Mouse (Mus musculus) brain, embryonic 18.5 days (tissue): ENCODE data around the gene Lrrc2.

Experiments
- DNase-seq: peaks from one replicate; pipeline ENCODE4 v3.0.0-alpha.2; 2012; ENCODE audit warnings: low read depth, low spot score

Lrrc2 gene

DNA sequence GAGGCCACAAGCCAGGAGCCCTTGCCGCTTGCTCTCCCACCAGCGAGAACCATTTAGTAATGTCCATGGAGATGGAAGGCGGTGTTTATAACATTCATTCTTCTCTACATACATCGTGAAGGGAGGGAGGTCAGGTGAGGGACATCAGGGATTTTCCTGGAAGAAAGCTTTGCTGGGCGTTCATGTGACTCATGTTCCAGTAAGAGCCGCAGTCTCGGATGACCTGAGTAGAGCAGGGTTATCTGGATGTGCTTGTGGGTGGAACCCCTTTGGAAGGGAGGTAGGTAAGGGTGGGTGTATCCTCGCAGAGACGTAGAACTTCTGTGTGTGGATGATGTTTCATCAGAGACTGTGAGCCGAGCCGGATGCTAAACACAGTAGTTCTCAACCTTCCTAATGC, at the start of gene Lrrc2:
Gene Lrrc2, plus strand, starts transcription at position 149 of the 400 bp plus-strand sequence.
- DNase-seq: no peak

DNA sequence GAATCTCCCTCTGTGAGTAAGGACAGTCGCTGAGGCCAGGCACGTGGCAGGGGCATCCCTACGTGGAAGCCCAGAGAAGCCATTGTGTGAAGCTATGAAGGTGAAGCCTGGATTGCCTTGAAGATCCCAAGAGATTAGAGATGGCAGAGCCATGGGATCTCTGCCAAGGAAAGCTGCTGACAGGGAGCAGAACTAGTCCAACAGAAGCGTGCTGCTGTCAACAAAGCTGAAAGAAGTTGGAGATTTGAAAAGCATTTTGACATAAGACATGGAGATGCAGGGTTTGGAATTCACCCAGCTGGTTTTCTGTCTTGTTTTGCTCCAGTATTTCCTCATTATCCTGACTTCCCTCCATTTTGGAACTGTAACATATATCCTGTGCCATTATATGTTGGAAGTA, 49.1 kb upstream of the Lrrc2 start:
- no peak for DNase-seq

DNA sequence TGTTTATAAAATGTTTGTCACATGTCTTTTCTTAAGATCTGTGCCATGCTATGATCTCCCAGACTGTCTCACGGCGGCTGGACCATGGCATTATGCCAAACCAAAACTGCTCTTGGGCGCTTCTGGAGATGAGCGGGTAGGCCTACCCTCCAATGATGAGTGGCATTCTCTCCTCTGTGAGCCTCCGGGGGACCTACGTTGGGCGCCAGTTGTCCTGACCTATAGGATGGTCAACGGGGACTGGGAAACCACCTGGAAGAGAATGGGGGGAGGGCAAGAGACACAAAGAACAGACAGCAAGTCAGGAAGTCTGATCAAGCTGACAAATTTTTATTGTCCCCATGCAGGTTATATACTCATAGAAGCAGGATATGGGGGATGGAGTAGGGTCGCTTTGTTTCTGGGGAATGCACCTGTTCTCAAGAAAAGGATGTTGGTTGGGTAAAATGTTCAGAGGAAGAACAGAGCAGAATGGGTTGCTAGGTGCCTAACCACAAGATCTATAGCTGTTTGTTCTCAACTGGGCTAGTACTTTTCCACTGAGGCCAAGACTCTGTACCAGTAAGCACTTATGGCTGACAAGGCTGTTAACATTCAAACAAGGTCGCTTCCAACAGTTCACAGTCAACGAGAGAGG, 44.0 kb upstream of the Lrrc2 start:
- DNase-seq: no peak

DNA sequence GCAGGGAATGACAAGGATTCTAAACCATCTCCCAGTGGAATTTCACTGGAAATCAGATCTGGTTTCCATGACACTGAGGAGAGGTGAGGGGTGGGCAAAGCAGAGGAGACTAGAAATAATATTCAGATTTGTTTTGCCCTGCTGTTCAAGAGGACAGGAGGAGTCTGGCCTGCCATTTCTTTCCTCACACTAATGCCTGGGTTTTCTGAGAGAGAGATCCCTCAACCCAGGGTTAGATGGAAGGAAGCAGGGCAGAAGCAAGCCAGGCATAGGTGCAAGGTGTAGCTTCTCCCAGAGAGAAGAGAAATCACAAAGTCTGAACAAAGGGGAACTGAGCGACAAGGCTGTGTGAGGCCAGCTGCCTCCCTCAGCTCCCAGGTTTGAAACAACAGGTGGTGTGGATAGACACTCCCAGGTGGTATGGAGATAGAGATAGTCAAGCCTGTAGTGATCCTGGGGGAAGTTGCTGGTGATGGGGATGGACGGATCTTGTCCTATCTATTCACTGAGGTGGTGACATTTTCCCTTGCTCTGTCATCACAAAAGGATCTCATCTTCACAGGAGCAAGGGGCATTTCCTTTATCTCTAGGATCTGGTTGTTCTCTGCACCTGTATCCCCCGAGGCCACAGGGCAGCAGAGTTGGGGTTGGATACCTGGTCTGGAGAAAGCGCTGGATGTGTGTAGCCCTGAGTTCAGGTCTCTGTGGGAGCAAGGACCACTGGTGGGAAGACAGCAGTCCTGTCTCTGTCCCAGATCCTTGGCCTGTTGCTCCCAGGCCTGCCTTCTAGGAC, 43.3 kb upstream of the Lrrc2 start:
- no peak for DNase-seq

DNA sequence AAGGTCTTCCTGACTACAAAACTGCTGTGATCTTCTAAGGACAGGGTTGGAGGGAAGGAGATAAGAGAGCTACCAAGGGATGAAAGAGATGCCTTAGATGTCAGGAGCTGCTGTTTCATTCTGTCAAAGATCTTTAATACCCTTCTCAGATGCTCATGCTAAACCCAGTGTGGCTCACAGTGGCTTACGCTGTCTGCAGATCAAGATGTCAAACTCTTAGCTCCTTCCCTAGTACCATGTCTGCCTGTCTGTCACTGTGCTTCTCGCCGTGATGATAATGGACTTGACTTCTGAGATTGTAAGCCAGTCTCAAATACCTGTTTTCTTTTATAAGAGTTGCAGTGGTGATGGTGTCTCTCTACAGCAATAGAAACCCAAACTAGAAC, 42.7 kb upstream of the Lrrc2 start:
- no peak for DNase-seq

DNA sequence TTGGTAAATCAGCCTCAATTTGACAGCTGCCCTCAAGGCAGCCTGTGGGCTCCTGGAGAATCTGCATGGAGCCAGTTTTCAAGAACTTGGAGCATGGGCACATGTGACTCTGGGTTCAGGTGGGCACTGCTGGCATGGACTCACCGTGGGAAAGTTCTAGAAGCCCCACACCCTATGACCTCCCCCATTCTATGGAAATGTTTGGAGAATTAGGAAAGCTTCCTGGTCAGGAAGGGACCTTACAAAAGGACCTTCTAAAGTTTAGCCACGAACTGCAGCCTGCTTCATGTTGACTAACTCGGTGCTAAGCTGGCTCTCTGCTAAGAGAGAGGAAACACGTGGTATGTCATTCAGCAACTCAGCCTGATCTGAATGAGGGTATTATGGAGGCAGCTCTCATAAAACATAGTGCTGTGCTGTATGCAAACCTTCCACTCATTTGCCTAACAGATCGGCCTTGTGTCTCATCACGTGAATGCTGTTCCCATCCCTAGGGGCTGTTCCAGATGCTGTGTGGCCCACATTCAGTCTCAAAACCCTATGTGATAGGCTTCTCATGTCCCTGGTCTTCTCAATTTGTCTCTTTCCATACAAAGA, 41.9 kb upstream of the Lrrc2 start:
- DNase-seq: no peak

DNA sequence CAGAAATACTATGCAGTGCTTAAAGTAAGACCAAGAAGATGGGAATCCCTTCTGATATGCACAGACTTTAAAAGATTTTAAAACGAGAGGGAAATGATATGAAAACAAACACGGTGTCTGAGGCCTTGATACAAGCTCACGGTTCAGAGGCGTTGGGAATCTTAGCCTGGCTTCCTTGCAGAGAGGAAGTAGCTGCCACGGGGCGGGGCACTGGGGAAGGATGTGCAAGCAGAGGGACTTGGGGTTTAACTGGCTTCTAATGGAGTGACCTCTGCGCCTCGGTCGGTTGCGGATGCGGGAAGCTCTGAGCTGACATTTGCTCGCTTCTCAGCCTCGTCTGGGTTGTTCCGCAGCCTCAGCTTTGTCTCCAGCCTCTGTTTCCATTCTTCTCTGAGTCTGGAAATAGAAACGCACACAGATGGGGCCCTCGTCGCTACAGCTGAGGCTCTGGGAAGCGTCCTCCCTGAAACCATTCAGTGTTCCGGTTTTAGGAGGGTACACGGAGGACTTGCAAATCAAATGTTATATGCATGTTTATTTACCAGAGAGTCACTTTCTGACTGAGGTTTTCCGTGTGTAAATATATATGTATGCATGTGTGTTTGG, 36.6 kb upstream of the Lrrc2 start:
- no peak for DNase-seq

DNA sequence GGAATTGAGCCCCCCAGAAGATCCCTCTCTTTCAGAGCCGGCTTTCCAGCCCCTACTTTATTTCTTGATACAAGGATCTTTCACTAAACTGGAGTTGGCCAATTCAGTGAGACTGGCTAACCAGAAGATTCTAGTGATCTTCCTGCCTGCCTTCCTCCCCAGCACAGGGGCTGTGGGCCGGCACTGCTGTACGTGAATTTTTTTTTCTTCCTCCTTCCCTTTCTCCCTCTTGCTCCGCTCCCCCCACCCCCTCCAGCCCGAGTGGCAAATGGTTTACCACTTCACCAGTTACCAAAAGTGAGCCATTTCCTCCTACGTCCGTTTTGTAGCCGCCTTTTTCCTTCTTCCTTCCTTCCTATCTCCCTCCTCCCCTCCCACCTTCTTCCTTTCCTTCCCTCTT, 35.9 kb upstream of the Lrrc2 start:
- no peak for DNase-seq

DNA sequence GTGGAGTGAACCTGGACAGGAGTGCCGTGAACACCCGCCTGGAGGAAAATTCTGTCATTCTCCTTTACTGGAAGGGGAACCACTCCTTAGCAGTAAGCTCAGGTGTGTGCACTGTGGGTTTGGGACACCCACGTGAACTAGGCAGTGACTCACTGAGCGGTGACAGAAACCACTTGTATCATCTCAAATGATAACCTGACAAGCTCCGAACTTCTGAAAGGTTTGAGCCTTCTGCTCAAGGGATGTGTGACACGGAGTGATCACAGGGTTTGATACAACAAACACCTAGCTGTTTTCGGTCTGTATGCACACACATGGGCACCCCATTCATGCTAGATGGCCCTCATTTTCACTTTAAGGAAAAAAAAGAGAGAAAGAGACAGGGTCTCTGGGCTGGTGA, 34.6 kb upstream of the Lrrc2 start, which contains the start of gene Fam240a:
Gene Fam240a, minus strand, starts transcription at position 76 of the 400 bp plus-strand sequence.
- DNase-seq: no peak

DNA sequence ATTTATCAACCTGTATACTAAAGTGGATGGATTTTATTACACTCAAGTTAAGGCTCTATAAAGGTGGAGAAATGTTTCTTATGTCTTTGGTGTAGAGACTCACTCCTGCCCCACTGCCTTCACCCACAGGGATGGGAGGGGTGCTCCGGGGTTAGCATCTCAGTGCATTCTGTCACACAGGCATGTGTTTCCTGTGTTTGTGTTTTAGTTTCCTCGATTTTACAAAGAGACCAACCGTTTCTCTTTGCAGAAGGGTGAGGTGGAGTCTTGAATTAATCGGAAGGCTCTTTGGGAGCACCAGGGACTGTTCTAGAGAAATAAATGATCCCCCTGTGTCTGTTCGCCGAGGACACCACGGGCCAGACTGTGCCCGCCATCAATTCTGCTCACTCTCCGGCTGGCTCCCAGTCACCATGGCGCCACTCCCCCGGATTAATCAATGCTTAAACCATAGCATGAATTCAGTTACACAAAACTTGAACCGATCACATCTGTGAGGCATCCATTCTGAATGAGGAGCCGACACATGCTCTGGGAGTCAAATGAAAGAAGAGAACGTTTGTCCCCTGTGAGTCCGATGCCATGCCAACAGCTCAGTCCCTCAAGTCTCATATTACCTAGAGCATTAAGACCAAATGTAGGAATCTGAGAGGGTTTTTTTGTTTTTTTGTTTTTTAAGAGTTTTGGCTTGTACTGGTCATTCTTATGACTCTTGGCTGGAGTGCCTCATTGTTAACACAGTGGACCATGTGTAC, 30.5 kb upstream of the Lrrc2 start:
- DNase-seq: no peak

DNA sequence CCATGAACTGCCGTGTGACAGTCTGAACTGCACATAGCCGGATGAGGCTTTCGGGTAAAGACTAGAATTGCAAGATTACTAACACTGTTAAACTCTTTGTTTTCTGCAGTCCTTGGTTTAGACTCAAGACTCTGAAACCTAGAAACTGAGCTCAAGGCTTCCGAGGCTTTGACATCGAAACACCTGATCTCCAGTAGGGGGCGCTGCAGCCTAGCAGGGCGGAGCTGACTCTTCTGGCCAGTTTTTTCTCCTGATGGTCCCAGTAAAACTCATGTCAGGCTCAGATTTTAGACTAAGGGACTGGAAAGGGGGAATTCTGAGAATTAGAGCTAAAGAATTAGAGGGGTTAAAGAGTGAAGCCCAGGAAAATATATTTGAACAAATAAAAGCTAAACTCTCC, 28.6 kb upstream of the Lrrc2 start:
- no peak for DNase-seq

DNA sequence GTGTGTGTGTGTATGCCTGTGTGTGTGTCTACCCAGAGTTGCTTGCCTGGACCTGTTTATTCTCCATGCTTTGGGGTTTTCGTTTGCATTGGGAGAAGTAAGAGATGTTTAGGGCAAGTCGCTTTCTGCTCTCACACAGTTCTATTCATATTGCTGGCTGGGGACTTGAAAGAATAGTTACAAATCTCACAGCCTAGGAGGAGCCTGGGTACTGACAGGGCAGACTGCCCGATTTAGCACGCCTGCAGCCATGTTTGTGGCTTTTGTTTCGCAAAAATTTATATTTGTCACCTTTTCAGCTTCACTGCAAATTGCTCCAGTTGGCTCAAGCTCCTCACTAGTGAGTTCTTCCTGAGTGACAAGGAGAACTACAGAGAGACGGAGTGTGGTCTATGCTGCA, 19.8 kb upstream of the Lrrc2 start:
- no peak for DNase-seq

DNA sequence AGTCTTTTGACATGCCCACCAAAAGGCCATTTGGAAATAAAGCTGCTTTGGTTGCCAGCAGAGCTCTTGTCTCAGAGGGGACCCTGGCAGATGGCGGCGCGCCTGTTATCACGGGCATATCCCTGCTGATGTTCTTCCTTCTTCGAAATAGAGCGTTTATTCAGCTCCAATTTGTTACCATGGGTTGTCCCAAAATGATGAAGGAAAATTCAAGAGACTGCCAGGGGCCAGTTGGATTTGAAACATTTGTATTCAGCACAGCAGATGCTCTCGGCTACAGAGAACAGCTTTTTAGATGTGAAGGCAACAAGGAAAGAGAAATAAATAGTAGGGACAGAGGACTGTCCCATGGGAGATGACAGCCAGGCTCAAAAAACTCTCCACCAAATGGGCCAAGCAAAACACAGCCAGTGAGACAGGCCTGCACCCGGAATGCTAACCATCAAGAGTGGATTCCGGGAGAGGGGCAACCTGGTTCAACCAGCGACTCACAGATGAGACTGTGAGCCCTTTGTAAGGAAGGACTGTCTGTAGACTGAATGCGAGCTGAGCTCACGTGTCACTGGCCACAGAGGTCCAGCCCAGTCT, 17.4 kb upstream of the Lrrc2 start:
- DNase-seq: no peak

DNA sequence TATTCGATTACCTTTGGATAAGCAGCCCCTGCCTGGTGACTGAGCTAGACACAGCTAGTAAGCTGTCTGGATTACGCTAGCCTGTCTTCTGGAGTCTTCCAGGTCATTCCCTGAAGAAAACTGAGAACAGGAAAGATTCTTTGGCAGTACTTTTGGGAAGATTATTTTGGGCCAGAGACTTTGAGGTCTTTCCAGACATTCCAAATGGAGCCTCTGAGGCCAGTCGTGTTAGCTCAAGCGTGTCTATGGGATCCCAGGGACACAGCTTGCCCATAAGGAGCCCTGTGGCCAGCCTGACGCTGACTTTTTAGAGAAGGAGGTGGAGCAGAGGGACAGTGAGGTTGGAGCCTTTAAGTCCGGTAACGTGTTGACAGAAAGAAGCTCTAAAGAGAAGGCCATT, 15.4 kb upstream of the Lrrc2 start:
- DNase-seq: no peak

DNA sequence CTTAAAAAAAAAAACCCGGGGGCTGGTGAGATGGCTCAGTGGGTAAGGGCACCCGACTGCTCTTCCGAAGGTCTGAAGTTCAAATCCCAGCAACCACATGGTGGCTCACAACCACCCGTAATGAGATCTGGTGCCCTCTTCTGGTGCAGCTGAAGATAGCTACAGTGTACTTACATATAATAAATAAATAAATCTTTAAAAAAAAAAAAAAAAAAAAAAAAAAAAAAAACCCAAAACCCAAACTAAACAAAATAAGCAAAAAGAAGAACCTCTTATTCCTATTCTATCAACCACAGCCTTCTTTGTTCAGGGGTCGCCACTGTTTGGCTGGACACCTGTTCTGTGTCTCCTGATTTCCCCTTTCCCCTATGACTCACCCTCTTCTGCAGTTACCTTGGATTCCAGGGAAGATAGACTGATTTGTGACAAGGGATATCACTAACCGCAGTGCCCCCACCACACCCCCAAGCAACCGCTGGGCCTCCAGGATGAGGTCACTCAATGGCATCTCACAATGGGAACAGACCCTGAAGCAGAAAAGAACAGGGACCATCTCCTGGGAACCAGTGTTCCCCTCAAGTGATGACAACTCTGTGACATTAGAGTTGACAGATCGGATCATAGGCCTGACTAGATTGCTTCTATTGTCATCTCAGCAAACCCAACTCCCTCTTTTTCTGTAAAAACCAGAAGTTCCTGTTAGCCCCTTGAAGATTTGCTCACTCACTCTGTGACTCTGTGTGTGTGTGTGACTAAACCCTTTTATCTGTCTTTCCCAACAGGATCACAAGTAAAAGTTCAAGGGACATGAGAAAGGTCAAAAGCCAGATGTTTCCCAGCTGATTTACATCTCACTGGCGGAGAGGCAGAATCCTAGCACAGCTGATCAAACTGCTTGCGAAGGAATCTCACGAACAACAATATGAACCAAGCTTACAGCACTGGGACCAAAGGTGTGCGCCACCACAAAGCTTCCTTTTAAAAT, 13.5 kb upstream of the Lrrc2 start:
- no peak for DNase-seq

DNA sequence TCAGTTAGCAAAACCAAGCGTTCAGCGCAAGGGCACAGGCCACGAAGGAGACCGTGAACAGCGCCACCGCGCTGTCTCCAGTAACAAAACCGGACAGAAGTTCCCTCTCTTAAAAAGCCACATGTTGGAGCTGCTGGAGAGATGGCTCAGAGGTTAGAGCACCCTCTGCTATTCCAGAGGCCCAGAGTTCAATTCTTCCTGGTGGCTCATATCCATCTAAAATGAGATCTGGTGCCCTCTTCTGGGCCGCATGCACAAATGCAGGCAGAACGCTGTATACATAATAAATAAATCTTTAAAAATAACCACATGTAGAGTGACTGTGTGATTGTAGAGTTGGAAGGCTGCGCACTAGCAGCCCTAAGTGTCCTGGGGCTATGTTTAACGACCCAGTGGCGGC, 7.1 kb upstream of the Lrrc2 start:
- DNase-seq: no peak

DNA sequence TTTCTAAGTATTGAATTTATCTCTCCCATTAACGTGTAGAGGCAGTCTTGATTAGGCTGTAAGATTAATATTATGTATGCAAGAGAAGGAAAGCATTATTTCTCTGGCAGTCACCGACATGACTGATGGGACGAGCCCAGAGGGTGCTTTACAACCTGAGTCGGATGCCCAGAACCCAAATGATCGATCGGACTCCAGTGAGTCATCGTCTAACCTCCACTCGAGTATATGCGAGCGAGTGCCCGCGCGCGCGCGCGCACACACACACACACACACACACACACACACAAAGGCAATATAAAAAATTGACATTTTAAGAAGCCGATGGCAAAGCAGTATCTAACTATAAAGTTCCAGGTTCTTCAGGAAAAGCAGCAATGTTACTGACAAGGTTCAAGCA, 6.0 kb upstream of the Lrrc2 start:
- DNase-seq: no peak

DNA sequence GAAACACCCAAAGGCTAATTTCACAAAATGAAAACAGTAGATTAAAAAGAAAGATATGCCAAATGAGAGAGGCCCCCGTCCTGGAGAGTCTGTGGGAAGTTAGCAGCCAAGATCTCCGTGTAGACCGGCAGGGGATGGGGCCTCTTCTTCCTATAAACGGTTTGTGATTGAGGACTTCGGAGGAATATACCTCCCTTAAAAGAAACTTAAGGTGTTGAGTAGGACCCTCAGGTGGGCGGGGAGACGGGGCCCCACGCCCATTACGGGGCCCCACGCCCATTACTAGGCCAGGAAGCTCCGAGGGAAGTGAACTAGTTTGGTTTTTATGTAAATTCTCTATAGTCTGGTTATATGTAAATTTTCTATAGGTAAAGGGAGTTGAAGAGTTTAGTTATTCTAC, 5.4 kb upstream of the Lrrc2 start, which contains the start of gene Tdgf1:
Gene Tdgf1, minus strand, starts transcription at position 233 of the 400 bp plus-strand sequence.
- no peak for DNase-seq

DNA sequence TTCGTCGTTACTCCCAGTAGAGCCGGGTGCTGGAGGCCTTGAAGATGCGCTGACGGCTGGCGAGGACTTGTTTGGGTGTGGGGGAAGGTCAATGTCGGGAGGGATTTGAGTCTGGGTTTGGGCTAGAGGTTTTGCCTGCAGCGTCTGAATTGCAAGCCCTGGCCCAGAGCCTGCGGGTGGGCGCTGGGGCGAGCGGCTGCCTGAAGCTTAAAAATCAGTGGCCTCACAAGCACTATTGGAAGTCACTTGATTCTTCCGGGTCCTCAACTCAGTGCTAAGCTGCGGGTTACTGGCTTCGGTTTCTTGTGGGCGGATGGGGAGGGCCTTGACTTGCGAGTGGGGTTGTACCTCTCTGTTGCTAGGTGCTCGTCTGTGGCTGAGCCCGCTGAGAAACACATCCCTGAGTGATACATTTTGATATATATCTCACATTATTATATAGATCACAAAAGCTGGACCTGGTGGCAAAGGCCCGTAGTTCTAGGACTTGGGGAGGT, 4.7 kb upstream of the Lrrc2 start:
- no peak for DNase-seq

DNA sequence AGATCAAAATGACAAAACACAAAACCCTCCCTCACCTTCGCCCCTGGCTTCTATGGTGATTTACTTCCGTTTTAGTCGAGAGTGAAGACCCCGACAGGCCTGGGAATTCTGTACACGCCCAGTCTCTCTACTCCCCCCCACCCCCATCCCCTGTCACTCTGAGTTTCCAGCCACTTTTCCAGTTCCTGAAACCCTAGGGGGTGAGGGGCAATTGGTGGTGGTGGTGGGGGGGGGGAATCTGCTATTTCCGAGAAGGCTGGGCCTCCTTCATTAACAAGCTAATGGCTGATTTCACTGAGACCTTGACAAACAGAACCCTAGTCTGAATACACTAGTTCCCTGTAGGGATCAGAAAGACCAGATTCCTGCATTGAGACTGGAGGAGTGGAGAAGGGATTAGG, 4.1 kb upstream of the Lrrc2 start:
- DNase-seq: no peak
